Mouse (Mus musculus): ENCODE results near the gene Ifi27l2b.

DNA sequence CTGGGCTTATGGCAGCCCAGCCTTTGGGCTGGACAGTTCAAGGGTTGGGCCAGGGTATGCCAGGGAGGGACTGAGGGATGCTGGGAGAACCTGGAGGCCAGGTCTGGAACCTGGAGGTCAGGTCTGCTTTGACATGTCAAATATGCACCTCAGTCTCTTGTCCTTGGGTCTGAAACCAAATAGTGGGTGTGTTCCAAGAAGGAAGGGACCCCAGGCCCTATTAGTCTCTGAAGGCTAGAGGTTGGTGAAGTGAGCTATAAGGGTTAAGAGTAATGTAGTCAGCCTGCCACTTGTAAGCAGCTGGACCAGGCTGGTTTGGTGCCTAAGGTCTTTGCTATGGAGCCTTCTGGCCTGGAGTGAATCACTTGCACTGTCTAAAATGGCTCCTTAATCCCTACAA, 22.2 kb downstream of the Ifi27l2b start:
- no peak for TF ChIP-seq POLR2A (IDR thresholded peaks at IDR 0.05; ENCODE audit: extremely low read depth, insufficient read depth, low read length)
- TF ChIP-seq CTCF (IDR thresholded peaks at IDR 0.05; ENCODE audit: extremely low read depth, insufficient read depth, low read length) = no peak

Data from cortical plate, adult 2 months (tissue).